Mouse (Mus musculus) lung, adult 2 months (tissue): ENCODE results near the gene Amigo1.

Experiments
- CTCF ChIP-seq: fragments of 200-500 bp; IDR thresholded peaks from 2 replicates; pipeline ENCODE4 v1.5.1; 2011; ENCODE audit warnings: mild to moderate bottlenecking, low read length, control low read depth; ENCODE audit not compliant: insufficient read depth
- POLR2A ChIP-seq: fragments of 200-500 bp; IDR thresholded peaks from 2 replicates; pipeline ENCODE4 v1.6.1; 2011; ENCODE audit warnings: low read depth, mild to moderate bottlenecking, control low read depth, low read length, borderline replicate concordance; ENCODE audit errors: extremely low read depth

GRCm38 (mm10) chr3:108225711-108226557 is 39.8 kb downstream of the Amigo1 start:
- TF ChIP-seq POLR2A (no peak), CTCF (no peak)
